Mouse (Mus musculus) bone marrow macrophage, adult 2 months (primary cell): ENCODE data around the gene Ifrd2.

Experiments
- CTCF ChIP-seq: IDR thresholded peaks from 2 replicates; pipeline ENCODE4 v1.5.1; 2012; ENCODE audit warnings: low read depth, mild to moderate bottlenecking, low read length, moderate library complexity
- POLR2A ChIP-seq: IDR thresholded peaks from 2 replicates; pipeline ENCODE4 v1.6.1; 2012; ENCODE audit warnings: mild to moderate bottlenecking, low read depth, low read length, borderline replicate concordance

DNA sequence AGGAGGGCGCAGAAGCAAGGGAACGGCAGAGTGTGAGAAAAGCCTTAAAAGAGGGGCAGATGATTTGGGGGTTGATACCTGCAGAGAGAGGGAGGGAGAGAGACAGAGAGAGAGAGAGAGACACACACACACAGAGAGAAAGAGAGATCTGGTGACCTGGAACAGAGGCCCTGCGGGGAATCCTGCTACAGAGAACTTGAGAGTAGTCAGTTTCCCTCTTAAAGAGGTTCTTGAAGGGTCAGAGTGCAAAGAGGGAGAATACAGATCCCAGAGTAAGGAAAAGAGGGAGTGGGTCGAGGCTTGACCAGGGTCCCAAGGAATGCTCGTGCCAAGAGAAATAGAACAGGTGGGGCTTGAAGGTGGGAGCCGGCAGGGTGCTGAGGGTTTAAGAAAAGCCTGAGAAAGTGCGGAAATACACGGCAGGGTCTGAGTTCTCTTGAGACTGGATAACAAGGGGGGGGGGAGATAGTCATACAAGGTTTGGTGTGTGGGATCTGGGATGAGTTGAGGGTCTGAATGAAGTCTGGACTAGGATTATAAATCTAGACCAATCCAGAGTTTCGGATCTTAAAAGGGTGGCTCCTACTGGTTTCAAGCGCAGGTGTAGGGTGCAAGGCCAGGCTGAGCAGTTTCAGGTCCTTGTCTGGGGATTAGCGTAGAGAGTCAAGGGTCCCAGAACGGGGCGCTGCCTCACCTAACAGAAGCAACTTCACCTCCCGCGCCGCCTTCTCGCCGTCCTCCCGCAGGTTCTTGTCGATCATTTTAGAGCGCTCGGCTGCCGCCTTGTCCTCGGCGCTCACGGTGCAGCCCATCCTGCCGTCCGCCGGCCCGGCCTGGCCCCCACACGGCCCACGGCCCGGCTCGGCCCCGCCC is 47.2 kb downstream of the Ifrd2 start:
- TF ChIP-seq CTCF (no peak), POLR2A (no peak)
